Mouse (Mus musculus): ENCODE measurements around the gene Ubr1. TPM values are rescaled to one million over a fixed set of nuclear protein-coding genes. Genes with fewer than 3 reads are reported as not detected.
"Not testable (repeated sequence)": the region's sequence is repeated elsewhere in the genome, so short reads cannot be mapped to it uniquely, and the experiment has no call there.

The Ubr1 gene
- polyA plus RNA-seq (2012; rRNA removed): 18.2 and 21.0 TPM in 2 replicates

- DNase-seq (ENCODE audit: extremely low spot score in 1 of 2, low spot score in 1 of 2): peak; percentile 75 to 87
Measured at GRCm38 (mm10) chr2:120970559-120971080, at the start of gene Ubr1. Gene Ubr1 (minus strand): TSS chr2:120970715.

- no peak for DNase-seq (ENCODE audit: extremely low spot score in 1 of 2, low spot score in 1 of 2)
Measured at GRCm38 (mm10) chr2:121017151-121017550, 46.6 kb upstream of the Ubr1 start.

GRCm38 (mm10) chr2:121016226-121016625 is 45.7 kb upstream of the Ubr1 start:
- no peak for DNase-seq (ENCODE audit: extremely low spot score in 1 of 2, low spot score in 1 of 2)

GRCm38 (mm10) chr2:121015507-121015906 is 45.0 kb upstream of the Ubr1 start:
- no peak for DNase-seq (ENCODE audit: extremely low spot score in 1 of 2, low spot score in 1 of 2)

GRCm38 (mm10) chr2:121012676-121013075 is 42.2 kb upstream of the Ubr1 start:
- no peak for DNase-seq (ENCODE audit: extremely low spot score in 1 of 2, low spot score in 1 of 2)

- no peak for DNase-seq (ENCODE audit: extremely low spot score in 1 of 2, low spot score in 1 of 2)
Measured at GRCm38 (mm10) chr2:121009071-121009677, 38.7 kb upstream of the Ubr1 start.

- DNase-seq (ENCODE audit: extremely low spot score in 1 of 2, low spot score in 1 of 2): no peak
Measured at GRCm38 (mm10) chr2:121008664-121009007, 38.1 kb upstream of the Ubr1 start.

DNA sequence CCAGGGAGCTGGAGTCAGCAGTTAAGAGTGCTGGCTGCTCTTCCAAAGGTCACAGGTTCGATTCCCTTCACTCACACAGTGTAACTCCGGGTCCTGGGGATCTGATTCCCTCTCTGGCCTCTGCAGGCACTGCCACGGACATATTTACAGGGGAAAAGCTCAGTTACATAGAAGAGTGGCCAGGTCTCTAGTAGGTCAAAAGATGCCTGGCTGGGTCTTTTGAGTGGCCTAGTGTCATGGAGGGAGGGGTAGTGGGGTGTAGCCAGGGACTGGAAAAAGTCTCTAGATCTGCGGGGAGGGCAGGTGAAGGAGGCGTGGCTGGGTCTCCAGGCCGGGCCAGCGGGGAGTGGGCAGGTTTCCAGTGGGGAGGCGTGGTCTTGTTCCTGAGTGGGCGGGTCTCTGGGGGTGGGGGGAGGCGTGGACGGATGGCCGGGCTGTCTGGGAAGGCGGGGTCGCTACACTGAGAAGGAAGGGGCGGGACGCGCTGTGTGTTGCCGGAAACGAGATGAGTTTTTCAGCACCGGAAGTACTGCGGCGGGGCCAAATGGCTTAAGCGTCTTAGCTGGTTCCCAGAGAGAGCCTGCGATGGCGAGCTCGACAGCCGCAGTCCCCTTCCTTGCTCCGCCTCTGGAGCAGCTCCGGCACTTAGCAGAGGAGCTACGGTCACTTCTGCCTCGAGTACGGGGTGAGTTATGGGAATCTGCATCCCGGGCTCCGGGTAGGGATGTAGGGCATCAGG is 37.6 kb upstream of the Ubr1 start, which contains the start of gene Ccndbp1:
Ccndbp1 (plus strand) TSS at position 479 of the 739 bp plus-strand sequence.
- DNase-seq (ENCODE audit: extremely low spot score in 1 of 2, low spot score in 1 of 2): peak; percentile 72 to 89

- DNase-seq (ENCODE audit: extremely low spot score in 1 of 2, low spot score in 1 of 2): no peak
Measured at GRCm38 (mm10) chr2:121006986-121007385, 36.5 kb upstream of the Ubr1 start.

DNA sequence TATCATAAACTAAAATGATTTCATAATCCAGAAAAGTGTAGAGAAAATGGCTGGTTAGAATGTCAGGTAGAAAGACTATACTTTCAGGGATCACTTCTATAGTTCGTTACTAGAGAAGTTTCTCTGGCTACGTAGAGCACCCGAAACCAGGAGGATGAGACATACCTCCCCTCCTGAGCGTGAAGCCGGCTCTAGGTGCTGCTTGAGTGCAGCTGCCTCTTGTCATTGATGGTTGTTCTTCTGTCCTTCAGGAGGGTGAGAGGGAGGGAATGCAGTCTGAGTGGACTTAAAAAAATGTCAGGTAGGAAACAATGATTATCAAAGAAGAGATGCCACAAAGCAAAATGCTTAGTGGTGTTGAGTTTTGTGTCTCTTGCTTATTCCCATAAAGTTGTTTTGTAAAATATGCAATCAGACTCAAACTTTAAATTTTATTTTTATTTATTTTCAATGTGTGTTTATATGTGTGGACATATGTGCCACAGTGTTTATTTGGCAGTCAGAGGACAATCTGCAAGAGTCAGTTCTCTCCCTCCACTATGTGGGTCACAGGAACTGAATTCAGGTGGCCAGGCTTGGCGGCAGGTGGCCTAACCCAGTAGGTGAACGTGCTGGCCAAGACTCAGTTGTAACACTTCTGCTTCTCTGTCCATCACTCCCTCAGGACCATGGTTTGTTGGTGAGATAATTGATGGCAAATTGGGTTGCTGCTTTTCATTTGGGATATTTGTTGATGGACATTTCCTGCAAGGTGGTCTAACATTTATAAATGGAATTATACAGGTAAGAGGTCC is 33.7 kb upstream of the Ubr1 start:
- no peak for DNase-seq (ENCODE audit: extremely low spot score in 1 of 2, low spot score in 1 of 2)

DNA sequence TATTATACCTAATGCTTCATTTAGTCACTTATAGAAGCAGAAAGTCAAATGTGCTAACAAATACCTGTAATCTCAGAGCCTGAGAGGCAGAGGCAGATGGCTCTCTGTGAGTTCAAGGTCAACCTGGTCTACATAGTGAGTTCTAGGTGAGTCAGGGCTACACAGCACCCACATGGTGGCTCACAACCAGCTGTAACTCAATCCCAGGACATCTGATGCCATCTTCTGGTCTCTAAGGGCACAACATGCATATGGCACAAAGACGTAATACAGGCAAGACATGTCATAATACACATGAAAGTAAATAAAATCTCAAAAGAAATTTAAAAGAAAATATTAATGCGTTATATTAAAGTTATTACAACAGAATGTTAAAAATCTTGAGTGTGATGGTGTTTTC is 33.1 kb upstream of the Ubr1 start:
- peak in 1 of 2 experiments; percentile 9 for DNase-seq (ENCODE audit: extremely low spot score in 1 of 2, low spot score in 1 of 2)

GRCm38 (mm10) chr2:120998863-120999262 is 28.3 kb upstream of the Ubr1 start:
- DNase-seq (ENCODE audit: extremely low spot score in 1 of 2, low spot score in 1 of 2): no peak

- DNase-seq (ENCODE audit: extremely low spot score in 1 of 2, low spot score in 1 of 2): not testable (repeated sequence)
Measured at GRCm38 (mm10) chr2:120996607-120997006, 26.1 kb upstream of the Ubr1 start.

DNA sequence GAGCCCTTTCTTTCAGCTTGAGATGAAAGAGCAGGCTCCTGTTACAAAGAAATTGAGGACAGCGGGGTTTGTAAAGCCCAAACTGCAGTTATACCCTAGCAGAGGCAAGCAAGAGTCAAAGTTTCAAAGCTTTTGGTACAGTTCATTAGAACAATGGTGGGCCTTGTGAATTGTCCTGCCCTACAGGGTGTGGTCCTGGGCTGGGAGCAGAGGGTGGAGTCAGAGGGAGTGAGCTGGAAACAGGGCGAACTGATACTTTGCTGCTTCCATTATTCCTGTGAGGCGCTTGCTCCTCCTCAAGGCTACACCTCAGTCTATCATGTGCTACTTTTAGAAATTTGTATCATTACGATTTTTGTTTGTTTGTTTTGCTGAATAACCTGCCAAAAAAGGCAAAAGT is 20.7 kb upstream of the Ubr1 start:
- no peak for DNase-seq (ENCODE audit: extremely low spot score in 1 of 2, low spot score in 1 of 2)

- no peak for DNase-seq (ENCODE audit: extremely low spot score in 1 of 2, low spot score in 1 of 2)
Measured at GRCm38 (mm10) chr2:120985241-120985640, 14.7 kb upstream of the Ubr1 start.

DNA sequence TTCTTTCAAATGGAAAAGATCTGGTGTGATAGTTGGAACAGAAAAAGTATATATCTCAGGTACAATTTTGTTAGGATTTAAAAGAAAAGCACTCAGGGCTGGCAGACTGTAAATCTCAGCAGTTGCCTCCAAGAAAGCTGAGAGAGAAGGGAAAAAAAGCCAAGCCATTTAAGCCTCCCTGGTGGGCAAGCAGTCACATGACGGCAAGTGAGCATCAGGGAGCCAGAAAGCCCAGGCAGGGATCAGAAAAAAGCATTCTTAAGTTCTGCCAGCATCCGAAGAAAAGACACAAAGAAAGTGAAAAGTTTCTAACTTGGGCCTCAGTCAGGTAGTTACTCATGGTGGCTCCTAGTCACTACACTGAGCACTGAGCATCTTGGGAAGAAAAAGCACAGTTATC is 13.1 kb upstream of the Ubr1 start:
- no peak for DNase-seq (ENCODE audit: extremely low spot score in 1 of 2, low spot score in 1 of 2)

GRCm38 (mm10) chr2:120980861-120981260 is 10.3 kb upstream of the Ubr1 start:
- no peak for DNase-seq (ENCODE audit: extremely low spot score in 1 of 2, low spot score in 1 of 2)

DNA sequence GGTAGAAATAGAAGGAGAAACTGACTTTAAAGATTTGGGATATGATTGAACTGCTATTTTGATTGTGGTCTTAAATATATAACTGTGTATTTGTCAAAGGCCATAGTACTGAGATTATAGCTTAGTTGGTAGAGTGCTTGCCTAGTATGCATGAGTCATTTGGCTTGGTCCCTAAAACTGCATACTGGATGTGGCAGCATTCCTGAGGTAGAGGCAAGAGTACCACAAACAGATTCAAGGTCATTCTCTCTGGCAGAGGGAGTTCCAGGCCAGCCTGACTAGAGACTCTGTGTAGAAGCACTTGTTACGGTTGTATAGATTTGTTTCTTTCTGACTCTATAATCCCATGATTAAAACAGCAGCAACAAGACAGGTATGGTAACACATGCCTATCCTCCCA is 9.3 kb upstream of the Ubr1 start:
- DNase-seq (ENCODE audit: extremely low spot score in 1 of 2, low spot score in 1 of 2): no peak

- DNase-seq (ENCODE audit: extremely low spot score in 1 of 2, low spot score in 1 of 2): no peak
Measured at GRCm38 (mm10) chr2:120978693-120979037, 8.2 kb upstream of the Ubr1 start.

DNA sequence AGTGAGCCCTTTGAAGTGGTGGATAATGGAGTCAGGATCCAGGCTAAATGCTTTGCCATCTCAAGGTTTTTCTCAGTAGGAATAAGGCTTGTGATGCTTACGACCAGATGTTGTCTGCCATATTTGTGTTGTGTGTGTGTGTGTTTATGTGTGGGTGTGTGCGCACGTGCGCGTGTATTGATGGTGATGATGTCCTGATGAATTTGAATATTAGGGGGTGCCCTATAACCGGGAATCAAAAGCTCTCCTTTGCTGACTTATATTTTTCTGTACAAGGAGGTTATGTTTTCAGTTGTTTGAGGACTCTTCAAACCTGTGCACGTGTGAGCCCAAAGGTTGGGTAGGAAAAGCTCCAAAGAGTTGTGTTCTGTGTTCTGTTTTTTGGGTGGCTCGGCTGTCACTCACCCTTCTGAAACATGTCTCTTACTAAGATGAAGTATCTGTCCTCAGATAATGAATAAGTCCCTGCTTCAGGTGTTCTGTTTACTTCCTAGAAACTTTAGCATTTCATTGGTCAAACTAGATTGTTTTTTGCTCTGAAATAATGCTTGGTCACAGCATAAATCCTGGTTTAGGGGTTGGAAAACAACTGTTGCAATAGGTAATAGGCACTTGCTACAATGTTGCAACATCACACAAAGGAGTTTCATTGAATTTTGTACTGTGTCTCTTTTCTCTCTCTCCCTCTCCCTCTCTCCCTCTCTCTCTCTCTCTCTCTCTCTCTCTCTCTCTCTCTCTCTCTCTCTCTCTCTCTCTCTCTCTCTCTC is 7.6 kb upstream of the Ubr1 start:
- no peak for DNase-seq (ENCODE audit: extremely low spot score in 1 of 2, low spot score in 1 of 2)
